Mouse (Mus musculus) lung, postnatal 0 days (tissue): Measurements from ENCODE around the gene Dus3l.

Source experiments
- CTCF ChIP-seq: IDR thresholded peaks from 2 replicates; pipeline ENCODE4 v1.5.1; 2016; ENCODE audit warnings: antibody characterized with exemption, mild to moderate bottlenecking
- EP300 ChIP-seq: IDR thresholded peaks from 2 replicates; pipeline ENCODE4 v1.6.1; 2016; ENCODE audit warnings: antibody characterized with exemption, mild to moderate bottlenecking, control low read depth

- TF ChIP-seq CTCF = no peak
- no peak for TF ChIP-seq EP300
Measured at GRCm38 (mm10) chr17:56744173-56744572, 20.4 kb upstream of the Dus3l start.
